Mouse (Mus musculus) G1E-ER4 (cell line): ENCODE results near the gene Morn3. TPM values are rescaled to one million over a fixed set of nuclear protein-coding genes. Genes with fewer than 3 reads are reported as not detected.

Experiments used
- GATA1 ChIP-seq: IDR thresholded peaks from one replicate; pipeline ENCODE4 v1.8.0; 2012; ENCODE audit warnings: low read length, inconsistent platforms
- polyA plus RNA-seq: library from polyadenylated mRNA; stranded (reverse); fragments of >175 nt; gene quantifications from 2 replicates; pipeline ENCODE4 v1.2.3, GENCODE M21; 2012

Gene Morn3
- polyA plus RNA-seq, 1 experiment = not detected

- TF ChIP-seq GATA1 = no peak
Measured at GRCm38 (mm10) chr5:122990411-122991160, 56.2 kb downstream of the Morn3 start.

DNA sequence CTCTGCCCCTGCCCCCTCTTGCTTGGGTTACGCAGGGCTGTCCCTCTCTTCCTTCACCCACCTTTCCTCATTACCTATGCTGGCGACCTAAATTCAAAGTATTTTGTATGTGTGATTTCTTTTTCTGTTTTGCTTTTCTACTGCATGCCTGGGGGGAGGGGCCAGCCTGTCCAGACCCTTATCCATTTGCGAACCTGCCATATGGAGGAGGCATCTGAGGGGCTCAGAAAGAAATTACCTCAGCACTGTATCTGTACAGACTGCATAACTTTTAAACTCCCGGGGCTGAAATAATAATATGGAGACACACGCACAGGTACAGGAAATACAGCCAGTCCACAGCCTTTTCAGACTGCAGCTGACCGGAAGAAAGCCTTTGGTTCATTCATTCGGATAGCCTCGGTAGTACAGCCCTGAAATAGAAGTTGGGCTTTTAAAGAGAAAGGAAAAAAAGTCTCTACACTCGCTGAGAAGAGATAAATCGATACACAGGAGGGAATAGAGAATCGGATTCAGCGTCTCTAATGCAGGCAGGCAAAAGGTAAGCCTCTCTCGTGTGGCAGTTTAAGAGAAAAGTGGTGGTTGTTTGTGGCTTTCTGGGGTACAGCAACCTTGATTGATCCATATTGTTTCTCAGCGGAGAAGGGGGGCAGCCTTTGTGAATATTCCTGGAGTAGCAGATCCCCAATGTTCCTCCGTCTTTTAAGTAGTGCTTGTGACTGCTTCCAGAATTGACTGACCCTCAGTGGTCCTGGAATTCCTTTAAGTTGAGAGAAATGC lies 57.1 kb downstream of the Morn3 start, which contains the start of gene Kdm2b:
Gene Kdm2b, minus strand, starts transcription at position 273 of the 780 bp plus-strand sequence.
- no peak for TF ChIP-seq GATA1

GRCm38 (mm10) chr5:122989001-122989525 lies 57.8 kb downstream of the Morn3 start:
- no peak for TF ChIP-seq GATA1

GRCm38 (mm10) chr5:122988021-122988751 lies 58.6 kb downstream of the Morn3 start:
- no peak for TF ChIP-seq GATA1

GRCm38 (mm10) chr5:122987211-122988020 lies 59.4 kb downstream of the Morn3 start:
- TF ChIP-seq GATA1 = no peak

- no peak for TF ChIP-seq GATA1
Measured at GRCm38 (mm10) chr5:122986091-122986493, 60.7 kb downstream of the Morn3 start.

Other genes starting within 250 kb of the Morn3 start
- 188 and 268 TPM in 2 replicates for gene Anapc5, start 225.7 kb downstream of the Morn3 start, polyA plus RNA-seq
- 13.8 and 17.7 TPM in 2 replicates for gene Rnf34, start 197.0 kb downstream of the Morn3 start, polyA plus RNA-seq
- 61.6 and 64.2 TPM in 2 replicates for gene Kdm2b, start 57.2 kb downstream of the Morn3 start, polyA plus RNA-seq
- gene Orai1, start 31.9 kb downstream of the Morn3 start, polyA plus RNA-seq = 12.9 and 17.5 TPM in 2 replicates
- 3.2 and 6.0 TPM in 2 replicates for gene Tmem120b, start 21.4 kb upstream of the Morn3 start, polyA plus RNA-seq
- 0.93 and 1.1 TPM in 2 replicates for gene Rhof, start 85.7 kb upstream of the Morn3 start, polyA plus RNA-seq
- gene Setd1b, start 95.2 kb upstream of the Morn3 start, polyA plus RNA-seq = 78.0 and 85.4 TPM in 2 replicates
- gene Psmd9, start 122.4 kb upstream of the Morn3 start, polyA plus RNA-seq = 80.0 and 104 TPM in 2 replicates
- gene Hpd, start 135.7 kb upstream of the Morn3 start, polyA plus RNA-seq = not detected in 2 replicates
- gene Wdr66, start 205.1 kb upstream of the Morn3 start, polyA plus RNA-seq = 0.01 TPM in 1 of 2 replicates, not detected in the other